Mouse (Mus musculus) olfactory bulb, adult 2 months (tissue): Measurements from ENCODE around the gene Rps19. TPM values are rescaled to one million over a fixed set of nuclear protein-coding genes. Genes with fewer than 3 reads are reported as not detected.
A peak's percentile ranks its signal among the peaks of the same experiment; 100 is the strongest.

ENCODE experiments used
- H3K27ac ChIP-seq: fragments of 200-500 bp; 2 replicates; pipeline ENCODE4 v1.5.1; 2012; ENCODE audit warnings: low read depth, low read length; ENCODE audit not compliant: insufficient read depth
- H3K4me1 ChIP-seq: fragments of 200-500 bp; 2 replicates; pipeline ENCODE4 v1.6.1; 2012; ENCODE audit warnings: low read length; ENCODE audit not compliant: control insufficient read depth, insufficient read depth
- H3K4me3 ChIP-seq: fragments of 200-500 bp; 2 replicates; pipeline ENCODE4 v1.5.1; 2012; ENCODE audit warnings: mild to moderate bottlenecking, low read depth, low read length, moderate library complexity; ENCODE audit not compliant: insufficient read depth
- CTCF ChIP-seq: fragments of 200-500 bp; IDR thresholded peaks from 2 replicates; pipeline ENCODE4 v1.5.1; 2012; ENCODE audit warnings: low read depth, mild to moderate bottlenecking, low read length, moderate library complexity; ENCODE audit not compliant: insufficient read depth
- POLR2A ChIP-seq: fragments of 200-500 bp; IDR thresholded peaks from 2 replicates; pipeline ENCODE4 v1.6.1; 2012; ENCODE audit warnings: mild to moderate bottlenecking, low read depth, low read length, moderate library complexity; ENCODE audit not compliant: insufficient read depth
- WGBS: fragments of 180-500 bp; shearing (Covaris S2); methylation state at CpG from one replicate; pipeline ENCODE4 v1.1.7; 2018; 5-methylcytosine and 5-hydroxymethylcytosine counted together
- polyA plus RNA-seq: library from polyadenylated mRNA; stranded (reverse); fragments of >200 nt; gene quantifications from 2 replicates; pipeline ENCODE4 v1.2.4, GENCODE M21; 2012; ENCODE audit warnings: low replicate concordance; ENCODE audit not compliant: missing spikeins, insufficient read depth, insufficient read length

Rps19 gene
- polyA plus RNA-seq, 1 experiment: 1,132 TPM

DNA sequence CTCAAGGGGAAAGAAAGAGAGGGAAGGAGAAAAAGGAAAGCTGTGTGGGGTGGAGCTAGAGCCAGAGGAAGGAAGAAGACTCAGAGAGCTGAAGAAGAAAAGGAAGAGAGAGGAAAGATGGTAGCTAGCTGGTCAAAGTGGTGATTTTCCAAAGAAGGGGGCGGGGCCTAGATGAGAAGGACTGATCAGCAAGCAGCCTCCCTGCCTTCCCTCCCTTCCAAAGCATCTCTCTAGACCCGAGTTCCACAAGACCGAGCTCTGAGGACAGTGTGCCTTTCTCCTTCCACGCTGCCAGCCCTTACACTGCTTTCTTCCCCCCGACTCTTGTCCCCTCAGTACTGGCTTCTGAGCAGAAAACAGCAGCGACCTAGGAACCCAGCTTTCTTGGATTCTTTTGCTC lies 20.0 kb upstream of the Rps19 start:
- peaks cover 4% of the 10 kb centered on the region for H3K4me1 ChIP-seq
- H3K4me3 ChIP-seq: no peak overlapping the region
- WGBS: 37% methylated on average over 6 of the region's 6 CpGs
- TF ChIP-seq CTCF (no peak), POLR2A (no peak)
- no peak overlapping the region for H3K27ac ChIP-seq

DNA sequence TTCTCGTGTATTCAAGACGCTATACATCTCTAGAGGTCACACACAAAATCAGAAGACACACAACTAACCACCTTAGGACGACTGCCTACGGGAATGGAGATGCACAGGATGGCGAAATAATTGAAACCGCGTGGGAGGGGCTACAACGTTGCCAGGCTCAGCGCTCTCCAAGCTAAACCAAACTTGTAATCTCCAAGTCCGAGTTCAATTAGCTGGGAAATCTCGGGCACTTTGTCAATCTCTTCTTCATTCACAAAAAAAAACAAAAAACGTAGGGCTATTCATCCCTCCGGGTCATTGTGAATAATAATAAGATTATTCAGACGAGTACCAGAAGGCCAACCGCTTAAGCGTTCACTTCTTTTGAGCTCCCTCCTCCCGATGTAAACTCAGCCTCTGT lies 15.1 kb upstream of the Rps19 start:
- 34% methylated on average over 17 of the region's 17 CpGs for WGBS
- no peak for TF ChIP-seq POLR2A
- TF ChIP-seq CTCF: no peak
- H3K4me1 ChIP-seq: peaks cover 11% of the 10 kb centered on the region
- no peak overlapping the region for H3K4me3 ChIP-seq
- no peak overlapping the region for H3K27ac ChIP-seq

DNA sequence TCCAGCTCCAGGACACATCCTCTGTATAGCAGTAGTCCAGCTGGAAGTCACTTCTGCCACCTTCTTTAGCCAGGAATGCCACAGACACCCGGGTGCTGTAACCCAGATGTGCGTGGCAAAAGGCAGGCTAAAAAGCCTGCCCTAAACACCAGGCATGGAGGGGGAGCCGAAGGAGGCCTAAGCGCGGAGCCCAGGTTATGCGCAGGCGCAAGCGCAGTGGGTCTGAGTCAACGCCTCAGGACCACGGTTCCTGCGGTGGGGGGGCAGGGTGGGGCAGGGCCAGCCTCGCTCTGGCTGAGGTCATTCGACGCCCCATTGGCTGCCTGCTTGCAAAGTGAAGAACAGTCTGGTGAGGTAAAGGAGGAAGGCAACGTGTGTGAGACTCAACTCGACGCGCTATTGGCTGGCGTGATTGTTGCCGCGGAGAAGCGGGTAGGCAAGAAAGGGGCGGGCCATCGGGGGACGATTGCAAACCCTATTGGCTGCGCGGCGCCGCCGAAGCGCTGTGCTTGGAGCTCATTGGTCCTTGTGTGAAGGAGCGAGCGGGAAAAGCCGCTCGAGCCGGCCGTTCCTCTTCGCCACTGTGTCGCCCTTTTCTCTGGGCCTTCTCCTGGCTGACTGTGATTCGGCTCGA lies 14.5 kb upstream of the Rps19 start, which contains the start of the genes Lypd4 and Dmrtc2:
Gene Lypd4 (minus strand): TSS at position 410 of the 634 bp plus-strand sequence.
Gene Dmrtc2 (plus strand): TSS at position 526 of the 634 bp plus-strand sequence.
- TF ChIP-seq POLR2A: no peak
- TF ChIP-seq CTCF: no peak
- no peak within 1 kb of the TSS for H3K4me3 ChIP-seq
- 62% methylated on average over 41 of the region's 41 CpGs for WGBS

DNA sequence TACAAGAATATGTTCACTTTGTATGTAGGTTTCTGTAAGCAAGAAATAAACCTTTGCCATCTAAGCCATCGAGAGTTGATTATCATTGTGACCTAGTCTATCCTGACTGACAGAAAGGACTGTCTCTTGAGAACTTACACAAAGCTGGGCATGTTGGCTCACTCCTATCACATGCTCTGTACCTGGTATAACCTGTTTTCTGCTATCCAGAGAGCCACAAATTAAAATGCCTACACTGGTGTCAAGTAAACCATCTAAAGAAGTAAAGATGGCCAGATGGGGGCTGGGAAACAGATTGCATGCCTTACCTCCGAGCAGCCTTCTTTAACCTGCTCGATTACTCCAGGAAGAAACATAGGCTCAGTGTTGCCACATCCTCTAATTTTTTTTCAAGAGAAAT lies 6.6 kb upstream of the Rps19 start:
- TF ChIP-seq POLR2A (no peak), CTCF (no peak)
- no peak overlapping the region for H3K27ac ChIP-seq
- H3K4me3 ChIP-seq: no peak overlapping the region
- no peaks in the 10 kb centered on the region for H3K4me1 ChIP-seq
- 81% methylated on average over 3 of the region's 3 CpGs for WGBS

More for the DNA sequence above, 14.5 kb upstream of the Rps19 start, which contains the start of the genes Lypd4 and Dmrtc2:
- Histone ChIP-seq H3K4me1 (peaks cover 7% of the 10 kb centered on the region), H3K27ac (no peak within 1 kb of the TSS)

DNA sequence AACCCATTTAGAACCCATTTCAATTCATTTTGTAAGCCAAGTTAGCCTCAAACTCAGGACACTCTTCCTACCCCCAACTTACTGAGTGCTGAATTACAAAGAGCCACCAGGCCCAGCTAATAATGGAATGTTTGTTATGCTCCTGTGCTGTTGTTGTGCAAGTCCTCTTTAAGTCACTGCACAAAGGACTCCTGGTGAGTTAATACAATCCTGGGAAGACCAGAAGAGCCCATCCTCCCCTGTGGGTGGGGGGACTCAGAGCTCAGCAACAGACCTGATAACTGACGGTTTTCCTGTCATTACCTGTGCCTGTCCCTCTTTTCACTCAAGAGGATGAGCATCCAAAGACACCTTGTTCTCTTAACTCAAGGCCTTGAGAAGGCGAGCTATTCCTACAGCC lies 4.6 kb upstream of the Rps19 start:
- TF ChIP-seq CTCF (no peak), POLR2A (no peak)
- 39% methylated on average over 2 of the region's 2 CpGs for WGBS
- Histone ChIP-seq H3K4me3 (no peak overlapping the region), H3K4me1 (0 out of 2 replicates have a peak, but pooled peaks cover 2% of the 10 kb centered on the region), H3K27ac (no peak overlapping the region)

DNA sequence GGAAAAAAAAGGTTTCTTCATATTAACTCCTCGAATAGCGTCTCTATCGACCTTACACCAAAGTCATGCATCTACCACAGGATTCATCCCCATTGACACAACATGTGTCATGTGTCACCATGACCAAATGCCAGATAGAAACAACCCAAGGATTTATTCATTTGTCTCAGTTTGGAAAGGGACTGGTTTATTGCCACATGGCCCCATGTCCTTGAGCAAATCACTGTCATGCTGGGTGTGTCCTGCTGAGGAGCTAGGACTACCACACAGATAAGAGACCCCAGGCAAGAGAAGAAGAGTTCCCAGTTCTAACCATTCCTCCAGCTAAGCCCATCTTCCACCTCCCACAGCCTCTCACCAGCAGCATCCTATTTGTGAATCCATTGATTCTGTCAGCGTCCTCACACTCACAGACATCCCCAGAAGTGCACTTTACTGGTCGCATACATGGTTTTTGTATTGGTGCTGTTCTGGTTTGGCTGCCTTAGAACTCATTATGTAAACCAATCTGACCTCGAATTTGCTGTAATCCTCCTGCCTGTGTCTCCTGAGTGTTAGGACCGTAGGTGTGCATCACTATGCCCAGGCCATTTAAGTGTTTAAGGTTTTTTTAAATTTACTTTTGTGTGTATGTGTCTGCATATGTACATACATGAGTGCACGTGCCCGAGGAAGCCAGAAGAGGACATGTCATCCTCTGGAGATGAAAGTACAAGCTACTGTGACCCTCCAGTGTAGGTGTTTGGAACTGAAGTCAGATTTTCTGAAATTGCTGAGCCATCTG lies 1.6 kb upstream of the Rps19 start:
- Histone ChIP-seq H3K4me1 (peaks cover 12% of the 10 kb centered on the region), H3K27ac (no peak overlapping the region), H3K4me3 (no peak overlapping the region)
- 94% methylated on average over 9 of the region's 9 CpGs for WGBS
- TF ChIP-seq CTCF: no peak
- no peak for TF ChIP-seq POLR2A

DNA sequence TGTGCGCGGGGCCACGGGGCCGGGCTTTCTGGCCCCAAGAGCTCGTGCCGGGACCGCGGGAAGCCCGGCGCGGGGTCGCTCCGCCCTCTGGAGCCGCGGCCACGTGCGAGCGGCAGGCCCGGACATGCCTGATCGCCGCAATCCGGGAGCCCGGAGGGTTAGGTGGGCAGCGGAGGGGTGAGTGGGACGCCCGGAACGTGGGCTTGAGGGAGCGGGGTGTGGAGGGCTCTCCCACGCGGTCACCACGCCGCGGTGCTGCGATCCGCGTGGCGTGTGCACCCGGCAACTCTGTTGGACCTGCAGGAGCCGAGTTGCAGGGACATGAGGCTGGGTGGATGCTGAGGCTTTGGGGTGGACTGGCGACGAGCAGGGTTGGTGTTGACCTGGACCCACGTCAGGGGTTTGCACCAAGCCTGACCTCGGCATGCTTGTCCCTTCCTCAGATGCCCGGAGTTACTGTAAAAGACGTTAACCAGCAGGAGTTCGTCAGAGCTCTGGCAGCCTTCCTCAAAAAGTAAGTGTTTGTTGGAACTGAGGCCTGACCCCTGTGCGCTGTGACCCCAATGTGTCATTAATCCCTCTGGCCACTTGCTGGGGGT lies 621 bp downstream of the Rps19 start:
- no peak for TF ChIP-seq POLR2A
- no peak for TF ChIP-seq CTCF
- WGBS: under 1% methylated on average over 47 of the region's 47 CpGs
- Histone ChIP-seq H3K27ac (peak overlapping the region; percentile 29), H3K4me1 (peaks cover 12% of the 10 kb centered on the region), H3K4me3 (peak overlapping the region; percentile 71)

DNA sequence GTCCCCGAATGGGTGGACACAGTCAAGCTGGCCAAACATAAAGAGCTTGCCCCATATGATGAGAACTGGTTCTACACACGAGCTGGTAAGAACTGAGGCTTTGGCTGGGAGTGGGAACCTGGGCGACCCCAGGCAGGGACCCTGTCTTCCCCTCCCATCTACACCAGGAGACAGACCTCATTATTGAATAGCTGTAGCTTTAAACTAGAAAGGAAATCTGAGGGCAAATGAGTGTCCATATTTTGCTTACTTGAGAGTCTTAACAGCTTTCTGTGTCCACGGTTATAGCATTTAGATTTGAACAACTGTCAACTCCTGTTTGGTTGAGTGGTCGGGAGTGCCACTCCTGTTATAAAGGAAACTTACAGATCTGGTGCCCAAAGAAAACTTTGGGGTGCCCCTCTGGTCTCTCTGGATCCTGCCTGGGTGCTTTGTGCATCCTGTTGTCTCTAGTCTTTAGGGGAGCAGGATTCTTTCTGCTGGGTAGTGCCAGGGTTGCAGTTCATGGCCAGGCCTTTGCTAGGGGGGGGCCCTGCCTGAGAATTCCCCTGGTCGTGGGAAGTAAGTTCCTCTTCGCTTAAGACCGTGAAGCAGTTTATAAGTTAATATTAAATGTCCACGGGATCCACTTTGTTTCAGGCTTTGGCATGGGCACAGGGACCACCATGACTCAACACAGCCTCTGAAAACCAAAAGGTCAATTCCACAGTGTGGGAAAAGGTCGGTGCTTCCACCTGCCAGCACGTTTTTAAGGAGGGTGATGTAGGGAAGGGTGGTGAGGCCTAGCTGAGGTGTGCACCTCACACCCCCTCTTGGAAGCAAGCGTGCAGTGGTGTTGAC lies 1.5 kb downstream of the Rps19 start:
- no peak overlapping the region for H3K27ac ChIP-seq
- 23% methylated on average over 12 of the region's 12 CpGs for WGBS
- H3K4me1 ChIP-seq: peaks cover 12% of the 10 kb centered on the region
- peak overlapping the region; percentile 71 for H3K4me3 ChIP-seq
- TF ChIP-seq POLR2A (no peak), CTCF (no peak)

DNA sequence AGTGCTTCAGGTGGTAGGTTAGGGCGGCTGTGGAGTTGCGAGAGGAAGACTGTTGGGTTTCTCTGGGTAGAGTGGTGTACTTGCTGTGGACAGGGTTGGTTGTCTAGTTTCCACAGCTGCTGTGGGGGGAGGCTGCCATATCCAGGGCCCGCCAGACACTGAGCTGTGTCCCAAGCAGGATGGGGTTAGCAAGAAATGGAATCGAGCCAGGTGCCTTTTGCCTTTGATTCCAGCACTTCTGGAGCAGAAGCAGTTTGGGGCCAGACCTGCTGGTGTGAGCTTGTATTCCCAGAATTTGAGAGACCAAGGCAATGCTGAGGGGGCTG lies 2.1 kb downstream of the Rps19 start:
- WGBS: 41% methylated on average over 4 of the region's 4 CpGs
- TF ChIP-seq POLR2A (no peak), CTCF (no peak)
- H3K27ac ChIP-seq: no peak overlapping the region
- peak overlapping the region; percentile 0; the same call in 1 of the 2 replicates for H3K4me3 ChIP-seq
- peaks cover 12% of the 10 kb centered on the region for H3K4me1 ChIP-seq
